Mouse (Mus musculus): Measurements from ENCODE around the gene Sorcs1.

GRCm38 (mm10) chr19:50362655-50363500 is 315.6 kb downstream of the Sorcs1 start:
- TF ChIP-seq CTCF (IDR thresholded peaks at IDR 0.05; ENCODE audit: insufficient read depth, low read length) (no peak), POLR2A (IDR thresholded peaks at IDR 0.05; ENCODE audit: borderline replicate concordance, extremely low read depth, low read depth, low read length) (no peak)

All from lung, adult 2 months (tissue).